Mouse (Mus musculus) ZHBTc4 (cell line): Measurements from ENCODE around the gene Socs2.
"Not testable (repeated sequence)": the region's sequence is repeated elsewhere in the genome, so short reads cannot be mapped to it uniquely, and the experiment has no call there.

Source experiments
- DNase-seq: peaks from one replicate; pipeline ENCODE4 v3.0.0-alpha.2; 2011; ENCODE audit warnings: low read depth, low spot score

Gene Socs2

GRCm38 (mm10) chr10:95394819-95395812 lies 21.9 kb downstream of the Socs2 start:
- DNase-seq = no peak

- no peak for DNase-seq
These were observed 24.9 kb downstream of the Socs2 start for GRCm38 (mm10) chr10:95392073-95392472.

GRCm38 (mm10) chr10:95390871-95391270 lies 26.1 kb downstream of the Socs2 start:
- DNase-seq = no peak

- DNase-seq = not testable (repeated sequence)
These were observed 27.2 kb downstream of the Socs2 start for GRCm38 (mm10) chr10:95389805-95390204.

- DNase-seq = no peak
These were observed 28.0 kb downstream of the Socs2 start for GRCm38 (mm10) chr10:95388821-95389477.

- DNase-seq = peak; percentile 37
These were observed 30.5 kb downstream of the Socs2 start for GRCm38 (mm10) chr10:95386527-95386926.

- no peak for DNase-seq
These were observed 31.2 kb downstream of the Socs2 start for GRCm38 (mm10) chr10:95385801-95386203.

GRCm38 (mm10) chr10:95385081-95385480 lies 31.9 kb downstream of the Socs2 start:
- DNase-seq = no peak

GRCm38 (mm10) chr10:95384446-95384845 lies 32.5 kb downstream of the Socs2 start:
- no peak for DNase-seq

- DNase-seq = no peak
These were observed 43.6 kb downstream of the Socs2 start for GRCm38 (mm10) chr10:95373340-95373739.

GRCm38 (mm10) chr10:95371942-95372341 lies 45.0 kb downstream of the Socs2 start:
- no peak for DNase-seq

- DNase-seq = no peak
These were observed 47.8 kb downstream of the Socs2 start for GRCm38 (mm10) chr10:95369190-95369589.

- no peak for DNase-seq
These were observed 48.8 kb downstream of the Socs2 start for GRCm38 (mm10) chr10:95368151-95368550.

GRCm38 (mm10) chr10:95367661-95368089 lies 49.3 kb downstream of the Socs2 start:
- DNase-seq = no peak

- DNase-seq = no peak
These were observed 49.7 kb downstream of the Socs2 start for GRCm38 (mm10) chr10:95367241-95367640.

- DNase-seq = no peak
These were observed 54.7 kb downstream of the Socs2 start for GRCm38 (mm10) chr10:95362326-95362725.

- DNase-seq = no peak
These were observed 55.6 kb downstream of the Socs2 start for GRCm38 (mm10) chr10:95361260-95361841.

GRCm38 (mm10) chr10:95360048-95360447 lies 56.9 kb downstream of the Socs2 start:
- DNase-seq = no peak

GRCm38 (mm10) chr10:95357721-95358120 lies 59.3 kb downstream of the Socs2 start:
- DNase-seq = peak; percentile 74

- DNase-seq = no peak
These were observed 60.3 kb downstream of the Socs2 start for GRCm38 (mm10) chr10:95356711-95357110.

GRCm38 (mm10) chr10:95355678-95356268 lies 61.2 kb downstream of the Socs2 start:
- no peak for DNase-seq

GRCm38 (mm10) chr10:95354673-95355072 lies 62.3 kb downstream of the Socs2 start:
- DNase-seq = peak; percentile 78
